Mouse (Mus musculus) liver, postnatal 0 days (tissue): ENCODE data around the gene Uhrf1bp1.

Experiments used
- CTCF ChIP-seq: sonication (generic); IDR thresholded peaks from 2 replicates; pipeline ENCODE4 v1.5.1; 2016; ENCODE audit warnings: antibody characterized with exemption, low read depth
- EP300 ChIP-seq: IDR thresholded peaks from 2 replicates; pipeline ENCODE4 v1.6.1; 2016; ENCODE audit warnings: antibody characterized with exemption, low read depth, mild to moderate bottlenecking

DNA sequence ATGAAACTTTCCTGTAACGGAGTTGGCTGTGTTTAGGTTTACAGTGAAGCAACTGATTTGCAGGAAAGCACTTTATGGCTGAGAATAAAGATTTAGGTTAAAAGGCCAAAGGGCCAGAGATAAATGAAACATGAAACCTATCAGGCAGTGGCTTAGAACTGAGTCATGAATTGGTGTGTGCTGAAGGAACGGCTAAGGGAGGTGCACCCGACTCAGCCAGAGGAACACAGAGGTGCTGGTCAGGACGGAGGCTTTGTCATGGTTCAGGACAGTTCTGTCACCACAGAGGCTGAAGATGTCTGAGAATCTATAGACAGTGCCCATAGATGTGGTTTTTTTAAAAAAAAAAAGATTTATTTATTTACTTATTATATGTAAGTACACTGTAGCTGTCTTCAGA lies 58.5 kb downstream of the Uhrf1bp1 start:
- TF ChIP-seq CTCF (no peak), EP300 (no peak)
